Mouse (Mus musculus) activated CD4-positive, CD25-positive, alpha-beta regulatory T cell, adult 4 months (primary cell): ENCODE results near the gene Gm21915. TPM values are rescaled to one million over a fixed set of nuclear protein-coding genes. Genes with fewer than 3 reads are reported as not detected.

Source experiments
- ATAC-seq: one replicate; pipeline ENCODE4 v1.8.0; 2017
- polyA plus RNA-seq, 2 experiments: library from polyadenylated mRNA; unstranded; fragments of 100-300 nt; shearing (Covaris generic); gene quantifications; one replicate each; pipeline ENCODE4 v1.2.1; 2017

The Gm21915 gene
- polyA plus RNA-seq, 2 experiments from 2014 or later: not detected

- ATAC-seq: no peak
Observed at GRCm38 (mm10) chr9:40671323-40671930, 1.0 kb downstream of the Gm21915 start.

- ATAC-seq: no peak
Observed at GRCm38 (mm10) chr9:40675203-40675958, 5.0 kb downstream of the Gm21915 start.

GRCm38 (mm10) chr9:40678653-40679052 is 8.2 kb downstream of the Gm21915 start:
- ATAC-seq: no peak

GRCm38 (mm10) chr9:40685801-40686420 is 15.5 kb downstream of the Gm21915 start, which contains the start of gene Clmp:
TSS of gene Clmp (plus strand) at chr9:40685962.
- no peak for ATAC-seq

- no peak for ATAC-seq
Observed at GRCm38 (mm10) chr9:40686421-40686899, 16.0 kb downstream of the Gm21915 start.

GRCm38 (mm10) chr9:40687053-40687452 is 16.6 kb downstream of the Gm21915 start:
- ATAC-seq: no peak

- ATAC-seq: no peak
Observed at GRCm38 (mm10) chr9:40687553-40687952, 17.1 kb downstream of the Gm21915 start.

GRCm38 (mm10) chr9:40690511-40690910 is 20.1 kb downstream of the Gm21915 start:
- no peak for ATAC-seq

- ATAC-seq: no peak
Observed at GRCm38 (mm10) chr9:40693026-40693425, 22.6 kb downstream of the Gm21915 start.

GRCm38 (mm10) chr9:40693768-40694167 is 23.4 kb downstream of the Gm21915 start:
- no peak for ATAC-seq

GRCm38 (mm10) chr9:40694284-40694683 is 23.9 kb downstream of the Gm21915 start:
- ATAC-seq: no peak

GRCm38 (mm10) chr9:40696086-40696485 is 25.7 kb downstream of the Gm21915 start:
- ATAC-seq: no peak

- ATAC-seq: no peak
Observed at GRCm38 (mm10) chr9:40699194-40699593, 28.8 kb downstream of the Gm21915 start.

- no peak for ATAC-seq
Observed at GRCm38 (mm10) chr9:40700253-40700652, 29.8 kb downstream of the Gm21915 start.

GRCm38 (mm10) chr9:40704364-40705276 is 34.2 kb downstream of the Gm21915 start:
- ATAC-seq: no peak

GRCm38 (mm10) chr9:40708448-40709140 is 38.2 kb downstream of the Gm21915 start:
- ATAC-seq: no peak

GRCm38 (mm10) chr9:40709141-40709537 is 38.7 kb downstream of the Gm21915 start:
- ATAC-seq: no peak

GRCm38 (mm10) chr9:40709587-40709986 is 39.2 kb downstream of the Gm21915 start:
- no peak for ATAC-seq

- ATAC-seq: no peak
Observed at GRCm38 (mm10) chr9:40709991-40710390, 39.6 kb downstream of the Gm21915 start.

- ATAC-seq: no peak
Observed at GRCm38 (mm10) chr9:40711654-40712053, 41.2 kb downstream of the Gm21915 start.

- no peak for ATAC-seq
Observed at GRCm38 (mm10) chr9:40717182-40717874, 46.9 kb downstream of the Gm21915 start.
